Mouse (Mus musculus) lung, adult 2 months (tissue): Measurements from ENCODE around the gene Ugt1a5. TPM values are rescaled to one million over a fixed set of nuclear protein-coding genes. Genes with fewer than 3 reads are reported as not detected.

Source experiments
- DNase-seq: peaks from one replicate; pipeline ENCODE4 v3.0.0; 2022
- H3K4me1 ChIP-seq: fragments of 200-500 bp; 2 replicates; pipeline ENCODE4 v1.6.1; 2011; ENCODE audit warnings: low read length; ENCODE audit not compliant: control insufficient read depth, insufficient read depth
- H3K4me3 ChIP-seq: fragments of 200-500 bp; replicated peaks from 2 replicates; pipeline ENCODE3; 2011; ENCODE audit warnings: low read depth, mild to moderate bottlenecking, control low read depth, low read length; ENCODE audit errors: extremely low read depth
- CTCF ChIP-seq: fragments of 200-500 bp; IDR thresholded peaks from 2 replicates; pipeline ENCODE4 v1.5.1; 2011; ENCODE audit warnings: mild to moderate bottlenecking, low read length, control low read depth; ENCODE audit not compliant: insufficient read depth
- POLR2A ChIP-seq: fragments of 200-500 bp; IDR thresholded peaks from 2 replicates; pipeline ENCODE4 v1.6.1; 2011; ENCODE audit warnings: low read depth, mild to moderate bottlenecking, control low read depth, low read length, borderline replicate concordance; ENCODE audit errors: extremely low read depth
- WGBS: fragments of 180-500 bp; shearing (Covaris S2); methylation state at CpG from one replicate; pipeline ENCODE4 v1.1.7; 2018; 5-methylcytosine and 5-hydroxymethylcytosine counted together
- polyA plus RNA-seq: library from polyadenylated mRNA; depleted of rRNA; stranded (reverse); fragments of >200 nt; gene quantifications from 2 replicates; pipeline ENCODE4 v1.2.3, GENCODE M21; 2012; rRNA removed

The Ugt1a5 gene
- polyA plus RNA-seq, 1 experiment, result 0.36 TPM

DNA sequence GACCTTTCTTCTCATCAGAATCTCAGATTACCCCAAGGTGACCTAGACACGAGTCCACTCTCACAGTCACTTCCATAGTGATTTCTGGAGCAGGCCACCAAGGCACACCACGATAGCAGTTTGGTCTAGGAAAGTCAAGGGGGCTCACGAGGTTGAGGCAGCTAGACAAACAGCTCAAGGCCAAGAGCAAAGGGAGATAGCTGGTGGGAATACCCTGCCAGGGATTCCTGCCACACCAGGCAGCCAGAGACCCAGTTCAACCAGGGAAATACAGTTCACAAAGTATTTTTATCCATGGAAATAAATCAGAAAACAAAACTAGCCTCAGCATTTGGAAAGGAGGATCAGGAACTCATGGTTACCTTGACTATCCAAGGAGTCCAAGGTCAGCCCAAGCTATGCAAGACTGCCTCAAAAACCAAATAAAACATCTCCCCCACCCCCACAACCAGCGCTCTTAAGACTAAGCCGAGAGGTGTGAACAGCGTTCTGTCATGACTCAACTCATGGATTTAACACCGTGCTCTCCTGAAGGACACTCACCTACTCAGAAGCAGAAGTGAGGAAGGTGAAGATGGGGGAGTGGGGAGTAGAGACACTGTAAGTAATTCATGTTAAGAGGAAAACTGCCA is 98.5 kb downstream of the Ugt1a5 start:
- 80% methylated on average over 7 of the region's 7 CpGs for WGBS
- TF ChIP-seq CTCF (no peak), POLR2A (no peak)
- no peaks in the 10 kb centered on the region for H3K4me1 ChIP-seq
- H3K4me3 ChIP-seq, result no peak overlapping the region
- DNase-seq, result no peak

DNA sequence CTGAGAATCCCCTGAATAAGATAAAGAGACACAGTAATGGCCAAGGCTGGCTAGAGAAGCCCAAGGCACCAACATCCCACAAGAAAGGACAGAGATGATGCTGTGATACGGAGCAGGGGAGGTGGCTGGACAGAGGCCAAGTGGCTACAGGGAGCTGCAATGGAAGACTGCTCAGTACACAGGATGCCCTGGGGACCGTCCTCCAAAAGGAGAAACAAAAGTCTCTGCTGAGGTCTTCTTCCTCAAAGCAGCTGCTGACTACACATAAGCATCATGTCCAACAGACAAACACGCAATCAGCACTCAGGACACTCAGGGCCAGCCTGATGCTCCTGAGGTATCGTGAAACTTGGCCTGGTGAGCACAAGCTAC is 99.0 kb downstream of the Ugt1a5 start:
- WGBS, result 66% methylated on average over 4 of the region's 4 CpGs
- TF ChIP-seq CTCF (no peak), POLR2A (no peak)
- Histone ChIP-seq H3K4me3 (no peak overlapping the region), H3K4me1 (no peaks in the 10 kb centered on the region)
- DNase-seq, result no peak

DNA sequence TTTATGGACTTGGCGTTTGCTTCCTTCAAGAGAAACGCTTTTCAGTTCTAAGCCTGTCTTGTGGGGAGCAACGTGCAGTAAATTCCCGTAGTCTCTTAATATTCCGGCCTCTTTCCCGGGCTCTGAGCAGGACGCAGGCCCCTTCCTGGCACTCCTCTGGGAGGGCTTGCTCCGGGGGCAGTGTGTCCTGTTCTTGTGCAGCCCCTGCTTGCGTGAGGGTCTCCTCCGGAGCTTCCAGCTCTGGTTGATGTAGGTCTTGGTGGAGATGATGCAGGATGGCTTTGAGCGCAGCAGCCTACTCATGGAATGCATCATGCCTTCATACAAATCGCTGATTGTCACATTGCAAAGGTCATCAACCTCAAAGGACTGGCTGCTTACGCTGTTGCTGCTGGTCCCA is 100.3 kb downstream of the Ugt1a5 start:
- Histone ChIP-seq H3K4me1 (no peaks in the 10 kb centered on the region), H3K4me3 (no peak overlapping the region)
- DNase-seq, result no peak
- WGBS, result 89% methylated on average over 13 of the region's 13 CpGs
- TF ChIP-seq POLR2A (no peak), CTCF (no peak)

DNA sequence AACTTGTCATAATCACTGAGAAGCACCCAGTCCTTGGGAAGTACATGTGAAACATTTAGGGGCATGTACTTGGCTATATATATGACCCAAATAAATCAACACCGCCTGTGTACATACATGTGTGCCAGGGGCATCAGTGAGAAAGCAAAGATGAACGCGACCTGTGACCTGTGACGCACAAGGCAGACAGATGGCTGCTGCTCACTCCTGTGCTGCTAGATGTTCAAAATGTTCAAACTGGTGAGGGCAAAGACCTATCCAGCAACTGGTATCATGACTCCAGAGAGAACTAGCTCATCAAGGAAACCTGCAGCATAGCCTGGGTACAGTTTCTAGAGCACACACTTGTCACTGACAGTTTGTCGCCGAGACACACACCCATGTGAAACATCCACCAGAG is 101.7 kb downstream of the Ugt1a5 start:
- H3K4me1 ChIP-seq, result no peaks in the 10 kb centered on the region
- DNase-seq, result no peak
- TF ChIP-seq POLR2A (no peak), CTCF (no peak)
- WGBS, result 86% methylated on average over 6 of the region's 6 CpGs
- H3K4me3 ChIP-seq, result no peak overlapping the region

DNA sequence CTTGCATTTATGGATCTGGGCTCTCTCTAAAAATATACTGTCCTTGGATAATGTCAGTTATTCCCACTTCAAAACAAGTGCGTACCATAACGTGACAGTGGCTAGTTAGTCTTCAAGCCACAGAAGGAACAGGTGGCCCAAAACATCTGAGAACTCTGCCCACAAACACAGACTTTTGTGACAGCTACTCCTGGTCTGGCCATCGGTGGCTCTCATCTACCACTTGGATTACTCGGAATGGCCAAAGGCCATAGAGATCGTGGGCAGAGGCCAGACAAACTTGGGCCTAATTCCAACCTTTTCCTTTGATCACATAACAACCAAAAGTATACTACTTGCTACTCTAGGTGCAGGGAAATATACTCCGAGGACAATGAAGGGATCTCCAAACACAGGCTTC is 102.3 kb downstream of the Ugt1a5 start:
- Histone ChIP-seq H3K4me3 (no peak overlapping the region), H3K4me1 (no peaks in the 10 kb centered on the region)
- 76% methylated on average over 6 of the region's 6 CpGs for WGBS
- no peak for DNase-seq
- TF ChIP-seq POLR2A (no peak), CTCF (no peak)

Other genes starting within 250 kb of the Ugt1a5 start
- 6.3 and 9.9 TPM in 2 replicates for gene Usp40, start 157.5 kb upstream of the Ugt1a5 start, polyA plus RNA-seq
- gene Ugt1a10, start 110.6 kb upstream of the Ugt1a5 start, polyA plus RNA-seq, result not detected in 2 replicates
- gene Ugt1a9, start 95.2 kb upstream of the Ugt1a5 start, polyA plus RNA-seq, result 0.09 TPM in 1 of 2 replicates, not detected in the other
- gene Ugt1a8, start 78.2 kb upstream of the Ugt1a5 start, polyA plus RNA-seq, result not detected in 2 replicates
- 4.8 and 6.1 TPM in 2 replicates for gene Ugt1a7c, start 71.0 kb upstream of the Ugt1a5 start, polyA plus RNA-seq
- gene Ugt1a6b, start 62.8 kb upstream of the Ugt1a5 start, polyA plus RNA-seq, result 2.4 and 2.9 TPM in 2 replicates
- 34.5 and 45.3 TPM in 2 replicates for gene Ugt1a6a, start 31.2 kb upstream of the Ugt1a5 start, polyA plus RNA-seq
- gene Ugt1a2, start 34.6 kb downstream of the Ugt1a5 start, polyA plus RNA-seq, result 0.11 and 0.12 TPM in 2 replicates
- gene Dnajb3, start 39.8 kb downstream of the Ugt1a5 start, polyA plus RNA-seq, result 1.3 and 1.8 TPM in 2 replicates
- 0.11 and 1.3 TPM in 2 replicates for gene Ugt1a1, start 45.9 kb downstream of the Ugt1a5 start, polyA plus RNA-seq
- 0.17 and 0.20 TPM in 2 replicates for gene Mroh2a, start 61.0 kb downstream of the Ugt1a5 start, polyA plus RNA-seq
- 29.4 and 32.1 TPM in 2 replicates for gene Hjurp, start 111.6 kb downstream of the Ugt1a5 start, polyA plus RNA-seq
- gene Trpm8, start 111.6 kb downstream of the Ugt1a5 start, polyA plus RNA-seq, result not detected in 2 replicates
- gene Spp2, start 240.9 kb downstream of the Ugt1a5 start, polyA plus RNA-seq, result 0.18 TPM in 1 of 2 replicates, not detected in the other